Mouse (Mus musculus) granulocyte monocyte progenitor cell, adult 5-6 weeks (primary cell): ENCODE data around the gene Srarp. TPM values are rescaled to one million over a fixed set of nuclear protein-coding genes. Genes with fewer than 3 reads are reported as not detected.

ENCODE experiments used
- ATAC-seq: replicated peaks from 2 replicates; pipeline ENCODE4 v1.8.0; 2016; ENCODE audit warnings: mild to moderate bottlenecking, moderate TSS enrichment, inconsistent platforms; ENCODE audit not compliant: poor library complexity, severe bottlenecking
- total RNA-seq, 2 experiments: library from RNA; stranded (forward) in 1 of 2; stranded (reverse) in 1 of 2; fragments of 200-712, 200-1000 nt in 1 of 2; fragments of >200 nt in 1 of 2; fragmentation: Nextera tagmentation in 1 of 2; gene quantifications; 2 replicates each; pipeline ENCODE4 v1.2.3; 2014 to 2017

Srarp gene
- total RNA-seq, 2 experiments from 2014 or later: not detected

DNA sequence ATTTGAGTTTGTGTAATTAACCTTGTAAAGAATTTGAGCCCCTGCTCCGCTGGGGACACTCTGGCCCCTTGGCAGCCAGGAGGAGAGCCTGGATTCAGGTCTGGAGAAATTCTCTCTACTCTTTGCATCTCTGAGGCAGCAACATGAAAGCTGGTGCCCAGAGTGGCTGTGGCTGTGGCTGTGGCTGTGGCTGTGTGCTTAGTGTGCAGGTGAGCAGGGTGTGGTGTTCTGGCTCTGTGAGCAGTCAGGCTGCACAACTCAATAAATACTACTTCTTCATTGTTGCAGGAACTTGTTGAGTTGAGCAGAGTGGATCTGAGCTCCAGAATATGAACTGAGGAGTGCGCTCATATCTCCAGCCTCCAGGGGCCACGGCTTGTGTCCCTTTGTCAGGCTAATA is 23.0 kb upstream of the Srarp start:
- ATAC-seq: no peak

DNA sequence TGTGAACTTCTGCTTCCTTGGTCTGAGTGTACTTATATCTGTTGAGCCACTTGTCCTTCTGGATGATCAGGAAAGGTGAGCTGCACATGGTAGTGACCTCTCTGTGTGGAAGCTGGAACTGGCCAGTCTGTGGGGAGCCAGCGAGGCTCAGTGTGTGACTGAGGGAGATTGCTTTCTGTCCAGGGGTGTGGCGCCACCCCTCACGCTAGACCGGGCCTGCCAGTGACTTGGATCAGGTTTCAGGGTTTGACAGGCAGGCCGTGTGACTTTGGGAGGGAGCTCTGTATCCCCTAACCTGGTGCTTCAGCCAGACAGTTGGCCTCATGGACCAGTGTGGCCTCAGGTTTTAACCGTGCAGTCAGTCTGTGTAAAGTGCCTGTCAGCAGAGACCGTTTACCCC is 22.3 kb upstream of the Srarp start:
- no peak for ATAC-seq

DNA sequence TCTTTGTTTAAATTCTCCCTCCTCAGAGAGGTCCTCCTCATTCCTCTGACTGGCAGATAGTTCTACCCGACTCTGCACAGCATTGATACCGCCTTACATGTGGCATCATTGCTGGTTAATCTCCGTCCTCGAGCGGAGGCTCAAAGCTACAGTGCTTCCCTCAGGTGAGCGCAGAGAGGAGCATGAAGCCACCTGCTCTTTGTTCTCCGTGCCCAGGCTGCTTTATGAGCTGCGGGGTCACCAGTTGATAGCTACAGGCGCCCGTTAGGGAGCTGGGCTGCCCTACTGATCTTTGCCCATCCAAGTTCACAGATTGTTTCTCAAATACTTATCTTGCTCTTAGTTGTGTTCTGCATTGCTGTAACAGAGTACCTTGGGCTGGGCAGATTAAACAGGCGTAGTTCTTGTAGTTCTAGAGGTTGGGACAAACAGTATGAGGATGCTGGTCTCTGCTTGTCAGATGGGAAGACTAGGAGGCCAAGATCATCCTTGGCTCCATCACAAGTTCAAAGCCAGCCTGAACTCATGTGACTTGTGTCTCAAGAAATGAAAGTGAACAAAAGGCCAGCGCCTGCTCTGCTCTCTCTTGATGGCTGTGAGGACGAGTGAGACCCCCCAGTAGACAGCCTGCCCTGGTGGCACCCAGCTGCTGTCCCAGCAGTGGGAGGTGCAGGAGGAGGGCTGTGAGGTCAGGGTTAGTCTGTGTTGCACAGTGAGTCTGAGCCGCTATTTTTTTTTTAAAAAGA is 20.5 kb upstream of the Srarp start:
- ATAC-seq: no peak

DNA sequence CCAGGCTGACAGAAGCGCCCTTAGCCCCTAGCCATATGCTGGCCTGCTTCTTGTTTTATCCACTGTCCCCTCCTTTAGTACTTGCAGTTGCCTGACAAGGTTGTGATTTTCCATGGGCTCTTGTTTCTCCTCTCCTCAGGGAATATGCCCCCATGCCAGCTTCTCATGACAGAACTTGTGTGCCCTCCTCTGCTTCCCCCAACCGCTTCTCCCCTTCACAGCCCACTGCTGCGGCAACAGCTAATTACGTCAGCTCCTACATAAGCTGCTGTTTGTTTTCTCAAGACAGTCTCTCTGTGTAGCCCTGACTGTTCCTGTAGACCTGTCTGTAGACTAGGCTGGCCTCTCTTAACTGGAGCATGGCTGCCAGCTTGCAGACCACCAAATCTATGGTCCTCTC is 19.6 kb upstream of the Srarp start:
- ATAC-seq: no peak

DNA sequence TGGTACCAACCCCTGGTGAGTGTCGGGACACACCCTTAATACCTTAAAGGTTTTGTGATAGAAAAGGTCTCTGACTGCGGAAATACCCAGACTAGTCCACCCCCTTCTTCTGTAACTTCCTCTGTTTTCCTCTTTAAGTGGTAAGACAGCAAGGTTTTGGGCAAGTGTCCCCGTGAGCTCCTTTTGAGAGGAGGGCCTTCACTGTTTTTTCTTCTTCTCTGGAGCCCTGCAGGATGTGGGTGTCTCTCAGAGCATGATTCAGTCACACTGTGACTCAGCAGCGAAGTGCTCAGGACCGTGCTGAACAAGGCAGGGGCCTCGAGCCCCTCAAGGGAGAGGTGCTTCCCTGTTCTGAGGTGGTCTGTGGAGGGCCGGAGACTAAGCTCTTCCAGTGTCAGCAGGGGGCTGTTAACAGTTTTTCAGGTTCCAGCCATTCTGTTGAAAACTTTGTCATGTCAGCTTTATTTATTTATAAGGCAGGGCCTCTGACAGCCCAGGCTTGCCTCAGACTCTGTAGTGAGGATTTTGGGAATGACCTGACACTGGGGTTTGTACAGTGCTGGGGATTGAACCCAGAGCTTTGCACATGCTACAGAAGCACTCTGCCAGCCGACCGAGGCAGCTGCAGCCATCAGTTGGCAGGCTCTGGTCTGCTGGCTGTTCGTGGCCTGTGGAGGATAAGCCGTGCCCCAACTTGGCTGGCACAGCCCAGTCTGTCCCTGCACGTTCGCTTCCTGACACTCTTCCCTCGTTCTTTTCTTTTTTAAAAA is 18.9 kb upstream of the Srarp start:
- ATAC-seq: peak; percentile 81

DNA sequence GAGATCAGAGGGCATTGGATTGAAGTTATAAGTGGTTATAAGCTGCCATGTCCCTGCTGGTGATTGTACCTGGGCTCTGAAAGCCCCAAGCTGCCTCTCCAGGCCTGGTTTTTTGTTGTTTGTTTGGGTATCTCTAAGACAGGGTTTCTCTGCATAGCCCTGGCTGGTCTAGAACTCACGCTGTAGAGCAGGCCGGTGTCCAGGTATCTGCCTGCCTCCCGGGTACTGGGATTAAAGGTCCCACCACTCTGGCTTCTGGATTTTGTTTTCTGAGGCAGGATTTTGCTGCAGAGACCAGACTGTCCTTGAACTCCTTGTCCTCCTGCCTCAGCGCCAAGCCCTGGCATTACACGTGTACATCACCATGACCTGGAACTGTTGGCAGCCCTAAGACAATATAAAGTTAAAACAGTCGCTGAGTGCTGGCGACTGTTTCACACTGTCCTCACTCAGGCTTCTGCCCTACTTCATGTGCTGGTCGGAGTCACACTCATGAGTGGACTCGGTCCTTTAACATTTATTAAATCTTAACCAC is 16.1 kb upstream of the Srarp start:
- no peak for ATAC-seq

DNA sequence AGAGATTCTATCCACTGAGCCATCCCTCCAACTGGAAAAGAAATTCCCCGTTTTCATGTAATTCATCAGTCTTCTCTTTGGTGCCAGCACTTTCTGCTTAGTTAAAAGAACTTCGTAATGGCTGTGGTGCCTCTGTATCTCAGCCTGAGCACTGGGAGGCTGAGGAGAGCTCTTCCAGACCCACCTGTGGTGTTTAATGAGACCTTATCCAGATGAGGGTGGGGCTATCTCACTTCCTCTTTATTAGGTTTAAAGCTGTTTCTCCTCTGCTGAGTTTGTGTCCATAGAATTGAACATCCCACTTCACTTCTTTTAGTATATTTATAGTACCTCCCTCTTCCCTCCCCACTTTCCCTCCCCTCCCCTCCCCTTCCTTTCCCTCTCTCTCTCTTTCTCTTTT is 15.3 kb upstream of the Srarp start:
- ATAC-seq: peak; percentile 24; the same call in 1 of the 2 replicates

DNA sequence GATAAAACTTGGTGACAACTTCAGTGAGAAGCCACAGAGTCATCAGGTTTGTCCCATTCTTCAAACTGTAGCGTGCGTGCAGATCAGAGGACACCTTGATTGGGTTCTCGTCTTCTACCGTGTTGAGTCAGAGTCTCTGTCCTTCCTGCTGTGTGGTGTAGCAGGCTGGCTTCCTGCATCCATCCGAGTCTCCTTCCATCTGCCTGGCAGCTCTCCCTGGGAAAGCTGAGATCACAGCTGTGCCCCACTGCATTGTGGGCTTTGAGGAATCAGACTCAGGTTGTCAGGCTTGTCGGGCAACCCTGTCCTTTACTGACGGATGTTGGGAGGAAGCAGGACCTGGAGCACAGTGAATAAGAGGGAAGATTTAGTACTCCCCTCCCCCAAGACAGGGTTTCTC is 10.3 kb upstream of the Srarp start:
- ATAC-seq: no peak

DNA sequence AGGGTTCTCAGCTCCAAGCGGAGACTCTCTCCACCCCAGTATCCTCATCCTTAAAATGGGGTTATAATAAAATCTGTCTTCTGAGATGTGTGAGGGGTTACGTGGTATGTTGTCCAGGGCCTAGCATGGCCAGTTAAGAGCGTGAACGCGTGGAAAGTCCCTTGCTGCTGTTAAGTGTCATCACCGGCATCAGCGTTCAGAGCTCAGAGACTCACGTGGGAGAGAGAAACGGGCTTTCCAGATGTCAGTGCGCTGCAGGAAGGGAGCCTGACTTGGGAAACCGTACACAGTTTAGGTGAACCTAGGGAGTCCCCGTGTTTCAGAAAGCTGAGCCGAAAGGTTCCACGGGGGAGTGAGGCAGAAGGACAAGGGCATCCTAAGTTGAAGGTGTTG is 9.4 kb upstream of the Srarp start:
- ATAC-seq: peak; percentile 44

DNA sequence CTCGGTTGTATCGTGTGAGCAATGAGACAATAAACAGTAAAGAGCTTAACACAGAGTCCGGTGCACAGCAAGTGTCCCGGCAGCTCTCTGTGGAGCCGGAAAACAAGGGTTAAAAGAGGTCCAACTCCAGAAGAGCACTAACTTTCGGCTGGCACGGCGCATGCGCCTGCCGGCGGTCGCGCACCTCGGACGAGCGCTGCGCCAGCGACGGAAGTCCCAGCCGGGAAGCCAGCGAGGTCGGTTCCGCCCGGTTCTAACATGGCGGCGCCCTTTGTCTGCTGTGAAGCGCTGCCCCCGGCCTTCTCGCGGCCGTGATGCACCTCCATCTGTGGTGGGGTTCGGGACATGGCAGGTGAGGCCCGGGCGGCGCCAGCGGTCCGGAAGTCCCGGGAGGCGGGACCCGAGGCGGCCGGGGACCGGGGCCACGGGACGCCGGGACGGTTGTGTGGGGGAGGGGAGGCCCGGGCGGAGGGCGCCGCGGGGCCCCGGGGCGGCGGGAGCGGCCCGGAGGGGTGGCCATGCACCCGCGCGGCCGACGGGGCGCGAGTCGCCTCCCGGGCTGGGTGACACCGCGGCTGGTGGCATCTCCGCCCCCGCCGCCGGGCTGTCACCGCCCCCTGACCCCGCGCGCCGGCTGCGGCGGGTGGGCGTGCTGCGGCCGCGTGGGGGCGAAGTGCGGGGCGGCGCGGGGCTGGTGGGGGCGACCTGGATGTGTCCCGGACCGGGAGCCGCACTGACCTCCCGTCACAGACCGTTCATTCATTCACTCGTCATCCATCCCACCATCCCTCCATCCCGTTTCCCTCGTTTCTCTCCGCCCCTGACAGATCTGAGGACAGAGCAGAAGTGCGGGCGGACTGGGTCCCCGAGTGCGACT is 8.8 kb upstream of the Srarp start, which contains the start of gene Zbtb17:
TSS of gene Zbtb17 (plus strand) at position 204 of the 877 bp plus-strand sequence.
- ATAC-seq: peak; percentile 90

DNA sequence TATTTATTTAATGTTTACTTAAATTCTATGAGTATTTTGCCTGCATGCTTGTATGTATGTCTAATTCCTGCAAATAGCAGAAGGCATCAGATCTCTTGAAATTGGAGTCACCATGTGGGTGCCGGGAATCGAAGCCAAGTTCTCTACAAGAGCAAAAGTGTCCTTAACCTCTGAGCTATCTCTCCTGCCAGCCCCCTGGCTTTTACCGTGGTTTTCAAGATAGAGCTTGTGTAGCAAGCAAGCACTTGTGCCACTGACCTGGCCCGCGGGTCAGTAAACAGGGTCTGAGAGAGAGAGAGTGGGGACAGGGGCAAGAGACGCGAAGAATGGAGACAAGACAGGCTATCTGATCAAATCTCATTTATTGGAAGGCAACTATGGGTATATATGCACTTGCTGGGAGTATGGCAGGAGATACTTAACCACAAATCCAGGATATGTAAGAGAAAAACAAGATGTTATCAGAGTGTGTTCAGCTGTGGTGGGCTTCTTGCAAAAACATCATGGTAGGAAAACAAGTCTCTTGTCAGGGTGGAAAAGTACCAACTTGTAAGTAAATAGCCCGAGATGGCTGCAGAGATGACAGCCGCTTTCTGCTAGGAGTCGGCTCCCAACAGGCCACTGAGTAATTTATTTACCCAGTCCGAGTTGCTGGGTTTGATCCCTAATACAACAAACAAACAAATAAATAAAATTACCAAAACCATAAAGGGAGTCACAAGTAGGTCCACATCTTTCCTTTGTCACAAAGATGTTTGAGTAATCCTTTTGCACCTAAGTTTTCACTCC is 7.9 kb upstream of the Srarp start:
- no peak for ATAC-seq

DNA sequence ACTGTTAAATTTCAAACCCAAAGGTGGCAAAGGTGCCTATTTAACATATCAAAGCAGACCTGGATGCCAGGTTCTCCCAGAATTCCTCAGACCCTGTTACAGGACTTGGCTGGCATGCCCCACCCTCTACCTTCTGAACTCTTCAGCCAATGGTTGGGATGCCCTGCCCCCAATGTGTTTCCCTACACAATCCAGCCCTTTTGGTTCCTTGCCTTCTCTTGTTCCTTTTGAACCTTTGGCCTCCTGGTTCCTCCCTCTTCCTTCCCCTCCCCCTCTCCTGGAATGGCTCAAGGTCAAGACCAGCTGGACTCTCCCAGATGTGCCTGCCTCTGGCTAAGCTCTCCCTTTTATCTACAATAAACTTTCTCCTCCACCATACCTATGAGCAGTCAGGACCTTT is 5.0 kb upstream of the Srarp start:
- no peak for ATAC-seq

DNA sequence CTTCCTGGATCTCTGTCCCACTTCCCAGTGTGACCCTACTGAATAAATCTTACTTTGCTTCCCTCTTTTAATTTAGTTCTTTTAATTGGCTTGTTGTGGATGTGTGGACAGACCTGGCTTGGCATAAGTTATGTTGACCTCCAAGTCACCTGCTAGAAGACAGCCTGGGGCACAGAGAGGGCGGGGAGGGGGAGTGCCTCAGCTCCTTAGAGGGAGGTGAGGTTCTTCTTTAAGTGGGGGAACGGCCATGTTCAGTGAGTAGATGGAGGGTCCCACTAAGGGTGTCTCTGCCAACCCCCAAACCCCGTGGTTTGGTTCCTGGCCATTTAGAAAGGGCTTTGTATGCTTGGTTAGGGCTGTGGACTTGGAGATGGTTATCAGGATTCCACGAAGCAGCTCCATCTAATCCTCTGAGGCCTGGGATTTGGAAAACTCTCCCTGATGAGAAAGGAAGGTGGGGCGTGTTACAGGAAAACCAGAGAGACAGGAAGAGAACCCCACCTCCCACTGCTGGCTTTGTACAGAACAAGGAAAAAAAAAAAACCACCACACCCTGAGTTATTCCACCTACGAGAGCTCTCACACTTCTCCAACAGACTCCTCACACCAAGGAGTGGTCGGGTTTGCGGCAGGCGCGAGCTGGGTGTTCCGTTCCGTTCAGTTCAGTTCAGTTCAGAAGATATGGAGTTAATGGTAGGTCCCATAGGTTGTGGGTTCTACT is 3.3 kb upstream of the Srarp start:
- ATAC-seq: no peak

DNA sequence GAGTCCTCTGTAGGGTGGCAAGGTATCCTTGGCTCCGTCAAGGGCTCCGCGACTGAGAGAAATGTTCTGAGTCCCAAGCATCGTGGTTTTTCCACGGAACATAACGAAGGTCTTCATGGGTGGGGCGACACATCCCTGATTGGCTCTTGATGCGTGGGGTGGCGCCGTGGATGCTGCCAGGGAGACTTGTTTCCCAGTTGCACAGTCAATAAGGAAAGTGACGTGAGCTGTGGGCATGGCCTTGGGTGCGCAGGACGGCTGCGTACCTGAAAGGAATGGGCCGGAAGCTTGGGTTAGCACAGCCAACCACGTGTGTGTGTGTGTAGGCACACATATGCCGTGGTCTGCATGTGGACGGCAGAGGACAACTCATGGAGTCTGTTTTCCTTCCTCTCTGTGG is 2.7 kb downstream of the Srarp start:
- ATAC-seq: no peak

DNA sequence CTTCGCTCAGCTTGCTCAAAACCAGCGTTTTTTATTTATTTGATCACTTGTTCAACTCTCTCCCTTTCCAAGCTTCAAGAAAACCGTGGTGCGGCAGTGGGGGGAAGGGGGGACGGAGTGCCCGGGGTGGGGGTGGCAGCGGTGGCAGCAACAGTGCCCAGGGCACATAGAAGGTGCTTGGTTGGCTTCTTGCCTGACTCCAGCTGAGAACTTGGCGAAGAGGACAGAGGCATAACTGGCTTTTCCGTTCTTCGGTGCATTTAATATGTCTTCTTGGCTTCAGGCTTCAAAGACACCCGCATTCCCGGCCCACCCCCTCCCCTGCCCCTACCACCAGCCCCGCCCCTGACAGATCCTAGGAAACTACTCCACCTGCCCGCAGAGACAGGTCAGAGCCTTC is 3.2 kb downstream of the Srarp start:
- no peak for ATAC-seq

DNA sequence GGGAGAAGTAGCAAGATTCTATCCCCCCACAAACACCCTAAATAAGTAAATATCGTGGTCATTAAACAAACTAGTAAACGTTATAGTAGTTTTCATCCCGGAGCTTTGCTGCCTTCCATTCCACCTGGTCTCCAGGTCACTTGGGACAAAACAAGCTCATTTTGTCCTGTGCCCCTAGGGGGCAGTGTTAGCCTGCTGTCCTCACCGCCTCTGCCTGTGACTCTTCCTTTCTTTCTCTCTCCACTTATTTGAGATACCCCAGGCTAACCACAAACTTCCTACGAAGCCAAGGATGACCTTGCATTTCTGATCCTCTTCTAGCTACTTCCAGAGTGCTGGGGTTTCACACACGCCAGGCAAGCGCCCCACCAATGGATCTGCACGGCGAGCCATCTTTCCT is 4.9 kb downstream of the Srarp start:
- peak; percentile 93 for ATAC-seq

DNA sequence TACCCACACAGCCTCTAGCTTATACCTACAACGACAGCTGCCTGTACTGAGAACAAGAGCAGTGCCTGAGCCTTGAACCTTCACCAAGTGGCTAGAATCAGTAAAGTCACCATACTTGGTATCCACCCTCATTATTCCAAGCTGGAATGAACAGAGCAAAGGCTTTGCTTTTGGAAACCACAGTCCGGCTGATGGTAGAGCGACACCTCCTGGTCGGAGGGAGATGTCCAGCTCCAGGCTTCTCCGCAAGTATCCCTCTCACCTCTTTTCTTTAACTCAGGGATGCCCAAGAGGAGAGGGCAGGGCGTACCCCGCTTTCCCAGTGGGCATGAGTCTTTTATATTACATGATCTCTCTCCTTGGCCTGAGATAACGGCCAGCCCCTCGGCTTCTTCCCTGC is 6.1 kb downstream of the Srarp start:
- ATAC-seq: peak; percentile 22; the same call in 1 of the 2 replicates

DNA sequence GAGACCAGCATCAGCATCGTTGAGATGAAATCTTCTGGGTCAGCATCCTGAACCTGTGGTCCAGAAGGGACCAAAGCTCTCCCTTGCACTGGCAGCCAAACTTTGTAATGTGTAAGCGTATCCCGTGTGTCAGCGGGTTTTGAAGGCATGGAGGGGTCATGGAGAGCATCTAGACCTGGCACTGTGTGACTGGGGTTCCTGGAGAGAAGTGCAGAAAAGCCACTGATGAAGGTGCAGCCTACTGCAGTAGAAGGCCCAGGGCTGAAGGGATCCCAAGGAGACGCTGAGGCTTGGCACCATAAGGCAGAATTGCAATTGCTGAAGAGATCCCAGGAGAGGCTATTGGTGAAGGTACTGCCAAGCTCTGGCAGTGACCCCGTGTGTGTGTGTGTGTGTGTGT is 6.5 kb downstream of the Srarp start:
- ATAC-seq: no peak

DNA sequence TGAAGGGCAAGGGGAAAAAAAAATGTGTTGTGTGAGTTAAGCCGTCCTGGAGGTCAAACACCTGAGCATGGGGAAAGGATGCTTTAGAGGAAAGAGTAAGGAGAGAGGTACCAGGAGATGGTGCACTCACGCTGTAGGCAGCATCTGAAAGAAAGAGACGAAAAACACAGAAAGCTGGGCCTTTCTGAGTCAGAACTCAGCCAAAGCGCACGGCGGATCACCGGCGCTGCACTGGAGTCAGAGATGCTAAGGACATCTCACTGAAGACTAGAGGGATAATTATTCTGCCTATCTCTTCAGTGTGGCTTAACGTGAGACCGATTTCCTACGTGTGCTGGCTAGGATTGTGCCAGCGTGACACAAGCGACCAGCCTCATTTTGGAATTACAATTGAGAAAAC is 8.0 kb downstream of the Srarp start:
- no peak for ATAC-seq
